Mouse (Mus musculus): ENCODE measurements around the gene Ddx47. TPM values are rescaled to one million over a fixed set of nuclear protein-coding genes. Genes with fewer than 3 reads are reported as not detected.

Ddx47 gene
- polyA plus RNA-seq, 1 experiment from 2014 or later: 90.8 TPM

GRCm38 (mm10) chr6:135047276-135047675 lies 35.9 kb downstream of the Ddx47 start:
- H3K9me3 ChIP-seq (ENCODE audit: control insufficient read depth, low read length): no peaks in the 10 kb centered on the region
- H3K4me1 ChIP-seq (ENCODE audit: control insufficient read depth, insufficient read depth, low read length): no peaks in the 10 kb centered on the region
- H3K4me3 ChIP-seq (ENCODE audit: low read depth, low read length): no peak overlapping the region
- no peak overlapping the region for H3K9ac ChIP-seq (ENCODE audit: low read depth, low read length)
- H3K36me3 ChIP-seq (ENCODE audit: control insufficient read depth, insufficient read depth, low read length): no peaks in the 10 kb centered on the region
- H3K27ac ChIP-seq (replicated peaks; ENCODE audit: low read depth, low read length): no peak overlapping the region
- no peaks in the 10 kb centered on the region; the same call in 1 of the 2 replicates for H3K27me3 ChIP-seq (replicated peaks; ENCODE audit: control insufficient read depth, insufficient read depth, low read length)
- H3K4me2 ChIP-seq (ENCODE audit: low read depth, low read length): no peak overlapping the region
- DNase-seq (ENCODE audit: low spot score) (no peak), ATAC-seq (ENCODE audit: low read depth) (no peak)
- WGBS: 76% methylated on average over 9 of the region's 9 CpGs

GRCm38 (mm10) chr6:135048509-135048908 lies 37.1 kb downstream of the Ddx47 start:
- H3K4me1 ChIP-seq (ENCODE audit: control insufficient read depth, insufficient read depth, low read length): no peaks in the 10 kb centered on the region
- no peaks in the 10 kb centered on the region for H3K9me3 ChIP-seq (ENCODE audit: control insufficient read depth, low read length)
- WGBS: 68% methylated on average over 6 of the region's 6 CpGs
- no peak overlapping the region for H3K9ac ChIP-seq (ENCODE audit: low read depth, low read length)
- no peak overlapping the region for H3K27ac ChIP-seq (replicated peaks; ENCODE audit: low read depth, low read length)
- DNase-seq (ENCODE audit: low spot score) (no peak), ATAC-seq (ENCODE audit: low read depth) (no peak)
- H3K36me3 ChIP-seq (ENCODE audit: control insufficient read depth, insufficient read depth, low read length): no peaks in the 10 kb centered on the region
- H3K4me2 ChIP-seq (ENCODE audit: low read depth, low read length): no peak overlapping the region
- no peaks in the 10 kb centered on the region; the same call in 1 of the 2 replicates for H3K27me3 ChIP-seq (replicated peaks; ENCODE audit: control insufficient read depth, insufficient read depth, low read length)
- H3K4me3 ChIP-seq (ENCODE audit: low read depth, low read length): no peak overlapping the region

GRCm38 (mm10) chr6:135048956-135049355 lies 37.5 kb downstream of the Ddx47 start:
- no peak for DNase-seq (ENCODE audit: low spot score)

GRCm38 (mm10) chr6:135053789-135054188 lies 42.4 kb downstream of the Ddx47 start:
- Histone ChIP-seq H3K4me1 (ENCODE audit: control insufficient read depth, insufficient read depth, low read length) (no peaks in the 10 kb centered on the region), H3K27ac (replicated peaks; ENCODE audit: low read depth, low read length) (no peak overlapping the region), H3K9ac (ENCODE audit: low read depth, low read length) (no peak overlapping the region), H3K36me3 (ENCODE audit: control insufficient read depth, insufficient read depth, low read length) (no peaks in the 10 kb centered on the region), H3K9me3 (ENCODE audit: control insufficient read depth, low read length) (no peaks in the 10 kb centered on the region), H3K27me3 (replicated peaks; ENCODE audit: control insufficient read depth, insufficient read depth, low read length) (no peaks in the 10 kb centered on the region), H3K4me2 (ENCODE audit: low read depth, low read length) (no peak overlapping the region), H3K4me3 (ENCODE audit: low read depth, low read length) (no peak overlapping the region)
- DNase-seq (ENCODE audit: low spot score): no peak
- ATAC-seq (ENCODE audit: low read depth): no peak
- WGBS: 79% methylated on average over 3 of the region's 3 CpGs

More at GRCm38 (mm10) chr6:135048956-135049355, 37.5 kb downstream of the Ddx47 start:
- Histone ChIP-seq H3K4me2 (ENCODE audit: low read depth, low read length) (no peak overlapping the region), H3K4me1 (ENCODE audit: control insufficient read depth, insufficient read depth, low read length) (no peaks in the 10 kb centered on the region), H3K9me3 (ENCODE audit: control insufficient read depth, low read length) (no peaks in the 10 kb centered on the region), H3K9ac (ENCODE audit: low read depth, low read length) (no peak overlapping the region), H3K27ac (replicated peaks; ENCODE audit: low read depth, low read length) (no peak overlapping the region), H3K36me3 (ENCODE audit: control insufficient read depth, insufficient read depth, low read length) (no peaks in the 10 kb centered on the region), H3K4me3 (ENCODE audit: low read depth, low read length) (no peak overlapping the region), H3K27me3 (replicated peaks; ENCODE audit: control insufficient read depth, insufficient read depth, low read length) (no peaks in the 10 kb centered on the region; the same call in 1 of the 2 replicates)
- WGBS: 78% methylated on average over 16 of the region's 16 CpGs
- no peak for ATAC-seq (ENCODE audit: low read depth)

- no peak overlapping the region for H3K4me3 ChIP-seq (ENCODE audit: low read depth, low read length)
- H3K27ac ChIP-seq (replicated peaks; ENCODE audit: low read depth, low read length): no peak overlapping the region
- no peaks in the 10 kb centered on the region for H3K27me3 ChIP-seq (replicated peaks; ENCODE audit: control insufficient read depth, insufficient read depth, low read length)
- no peaks in the 10 kb centered on the region for H3K36me3 ChIP-seq (ENCODE audit: control insufficient read depth, insufficient read depth, low read length)
- ATAC-seq (ENCODE audit: low read depth): no peak
- no peak overlapping the region for H3K4me2 ChIP-seq (ENCODE audit: low read depth, low read length)
- WGBS: 52% methylated on average over 4 of the region's 4 CpGs
- no peaks in the 10 kb centered on the region for H3K9me3 ChIP-seq (ENCODE audit: control insufficient read depth, low read length)
- no peak overlapping the region for H3K9ac ChIP-seq (ENCODE audit: low read depth, low read length)
- H3K4me1 ChIP-seq (ENCODE audit: control insufficient read depth, insufficient read depth, low read length): no peaks in the 10 kb centered on the region
- DNase-seq (ENCODE audit: low spot score): no peak
Observed at GRCm38 (mm10) chr6:135055882-135056281, 44.5 kb downstream of the Ddx47 start.

GRCm38 (mm10) chr6:135060728-135061127 lies 49.3 kb downstream of the Ddx47 start:
- DNase-seq (ENCODE audit: low spot score) (no peak), ATAC-seq (ENCODE audit: low read depth) (no peak)
- Histone ChIP-seq H3K9ac (ENCODE audit: low read depth, low read length) (no peak overlapping the region), H3K27ac (replicated peaks; ENCODE audit: low read depth, low read length) (no peak overlapping the region), H3K27me3 (replicated peaks; ENCODE audit: control insufficient read depth, insufficient read depth, low read length) (no peaks in the 10 kb centered on the region), H3K36me3 (ENCODE audit: control insufficient read depth, insufficient read depth, low read length) (no peaks in the 10 kb centered on the region), H3K4me2 (ENCODE audit: low read depth, low read length) (no peak overlapping the region), H3K9me3 (ENCODE audit: control insufficient read depth, low read length) (no peaks in the 10 kb centered on the region), H3K4me3 (ENCODE audit: low read depth, low read length) (no peak overlapping the region), H3K4me1 (ENCODE audit: control insufficient read depth, insufficient read depth, low read length) (no peaks in the 10 kb centered on the region; the same call in none of the 2 replicates)
- 92% methylated on average over 4 of the region's 4 CpGs for WGBS

GRCm38 (mm10) chr6:135064621-135065020 lies 53.2 kb downstream of the Ddx47 start:
- H3K9me3 ChIP-seq (ENCODE audit: control insufficient read depth, low read length): no peaks in the 10 kb centered on the region
- DNase-seq (ENCODE audit: low spot score) (no peak), ATAC-seq (ENCODE audit: low read depth) (no peak)
- 68% methylated on average over 12 of the region's 12 CpGs for WGBS
- H3K36me3 ChIP-seq (ENCODE audit: control insufficient read depth, insufficient read depth, low read length): no peaks in the 10 kb centered on the region
- H3K27ac ChIP-seq (replicated peaks; ENCODE audit: low read depth, low read length): no peak overlapping the region
- no peak overlapping the region for H3K9ac ChIP-seq (ENCODE audit: low read depth, low read length)
- peak overlapping the region; percentile 82; the same call in 1 of the 2 replicates for H3K4me2 ChIP-seq (ENCODE audit: low read depth, low read length)
- no peaks in the 10 kb centered on the region for H3K27me3 ChIP-seq (replicated peaks; ENCODE audit: control insufficient read depth, insufficient read depth, low read length)
- H3K4me3 ChIP-seq (ENCODE audit: low read depth, low read length): no peak overlapping the region
- H3K4me1 ChIP-seq (ENCODE audit: control insufficient read depth, insufficient read depth, low read length): no peaks in the 10 kb centered on the region; the same call in none of the 2 replicates

GRCm38 (mm10) chr6:135065236-135065957 lies 54.0 kb downstream of the Ddx47 start, which contains the start of gene Gprc5a:
TSS of gene Gprc5a (plus strand) at chr6:135065651.
- Histone ChIP-seq H3K9me3 (ENCODE audit: control insufficient read depth, low read length) (no peaks in the 10 kb centered on the region), H3K4me1 (ENCODE audit: control insufficient read depth, insufficient read depth, low read length) (no peaks in the 10 kb centered on the region; the same call in none of the 2 replicates), H3K4me3 (ENCODE audit: low read depth, low read length) (peak within 1 kb of the TSS; percentile 51), H3K9ac (ENCODE audit: low read depth, low read length) (peak within 1 kb of the TSS; percentile 66), H3K27ac (replicated peaks; ENCODE audit: low read depth, low read length) (no peak within 1 kb of the TSS), H3K36me3 (ENCODE audit: control insufficient read depth, insufficient read depth, low read length) (no peaks in the 10 kb centered on the region), H3K4me2 (ENCODE audit: low read depth, low read length) (peak within 1 kb of the TSS; percentile 82), H3K27me3 (replicated peaks; ENCODE audit: control insufficient read depth, insufficient read depth, low read length) (no peaks in the 10 kb centered on the region)
- ATAC-seq (ENCODE audit: low read depth) (peak; percentile 81), DNase-seq (ENCODE audit: low spot score) (peak; percentile 84)
- WGBS: under 1% methylated on average over 41 of the region's 44 CpGs

Data from embryonic facial prominence, embryonic 14.5 days (tissue).